Mouse (Mus musculus) C2C12 (cell line): ENCODE data around the gene Lalba. TPM values are rescaled to one million over a fixed set of nuclear protein-coding genes. Genes with fewer than 3 reads are reported as not detected.

Experiments
- H3K27me3 ChIP-seq: one replicate; pipeline ENCODE4 v1.6.1; 2011; ENCODE audit not compliant: control insufficient read depth, insufficient read depth, insufficient read length
- H3K36me3 ChIP-seq: one replicate; pipeline ENCODE4 v1.6.1; 2011; ENCODE audit not compliant: control insufficient read depth, insufficient read depth
- H3K4me3 ChIP-seq: one replicate; pipeline ENCODE4 v1.5.1; 2011; ENCODE audit warnings: mild to moderate bottlenecking, control low read depth; ENCODE audit not compliant: poor library complexity, insufficient read depth, severe bottlenecking
- H3K79me2 ChIP-seq: one replicate; pipeline ENCODE4 v1.6.1; 2011; ENCODE audit not compliant: control insufficient read depth, insufficient read depth
- H3K79me3 ChIP-seq: one replicate; pipeline ENCODE4 v1.6.1; 2011; ENCODE audit warnings: low read depth, control low read depth
- H3ac ChIP-seq: one replicate; pipeline ENCODE3; 2011; ENCODE audit warnings: low read depth; ENCODE audit not compliant: control insufficient read depth, insufficient read length
- CEBPB ChIP-seq: IDR thresholded peaks from one replicate; pipeline ENCODE4 v1.6.1; 2011; ENCODE audit warnings: low read depth, mild to moderate bottlenecking, control low read depth, moderate library complexity
- CTCF ChIP-seq: IDR thresholded peaks from one replicate; pipeline ENCODE4 v1.5.1; 2011; ENCODE audit not compliant: control insufficient read depth, insufficient read depth, insufficient read length
- FOSL1 ChIP-seq: IDR thresholded peaks from one replicate; pipeline ENCODE4 v1.8.0; 2011; ENCODE audit warnings: mild to moderate bottlenecking, low read length; ENCODE audit not compliant: poor library complexity, insufficient read depth, severe bottlenecking
- MAX ChIP-seq: IDR thresholded peaks from one replicate; pipeline ENCODE4 v1.6.1; 2011; ENCODE audit warnings: mild to moderate bottlenecking, control low read depth
- MYOD1 ChIP-seq: IDR thresholded peaks from one replicate; pipeline ENCODE4 v1.6.1; 2011; ENCODE audit warnings: low read depth; ENCODE audit not compliant: control insufficient read depth, insufficient read length
- MYOG ChIP-seq: IDR thresholded peaks from one replicate; pipeline ENCODE4 v1.6.1; 2011; ENCODE audit not compliant: control insufficient read depth, insufficient read length; ENCODE audit errors: extremely low read depth
- USF1 ChIP-seq: IDR thresholded peaks from one replicate; pipeline ENCODE4 v1.6.1; 2011; ENCODE audit warnings: low read depth, mild to moderate bottlenecking, control low read depth, moderate library complexity
- polyA plus RNA-seq: library from polyadenylated mRNA; unstranded; fragments of >200 nt; fragmentation: generic; extraction: Trizol; gene quantifications from one replicate; pipeline ENCODE4 v1.2.1, GENCODE M21; 2012; ENCODE audit warnings: missing spikeins

Gene Lalba
- polyA plus RNA-seq, 1 experiment, result not detected

DNA sequence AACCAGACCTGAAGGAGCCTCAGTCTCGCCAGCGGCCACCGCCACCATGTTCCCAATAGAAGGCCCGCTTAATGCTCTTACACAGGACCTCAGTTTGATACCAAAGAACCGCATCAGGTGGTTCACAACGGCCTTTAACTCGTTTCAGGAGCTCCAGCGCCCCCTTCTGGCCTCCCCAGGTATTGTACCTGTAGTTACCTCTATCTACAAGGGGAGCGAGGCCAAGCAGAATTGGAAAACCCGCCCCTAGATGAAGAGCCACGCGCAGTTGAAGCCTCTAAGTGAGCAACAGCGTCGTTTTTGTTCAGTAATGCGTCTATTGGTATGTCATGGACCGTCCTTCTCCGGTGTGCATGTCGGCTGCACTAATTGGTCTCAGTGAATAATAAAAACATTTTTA is 22.0 kb upstream of the Lalba start:
- H3K36me3 ChIP-seq, result no peaks in the 10 kb centered on the region
- H3ac ChIP-seq, result no peak overlapping the region
- no peaks in the 10 kb centered on the region for H3K79me2 ChIP-seq
- H3K27me3 ChIP-seq, result peaks cover 3% of the 10 kb centered on the region
- TF ChIP-seq CTCF, result peak; percentile 35
- no peak for TF ChIP-seq CEBPB
- no peaks in the 10 kb centered on the region for H3K79me3 ChIP-seq
- no peak overlapping the region for H3K4me3 ChIP-seq

- TF ChIP-seq USF1 (no peak), MYOD1 (no peak), CTCF (no peak), FOSL1 (no peak), MAX (no peak), CEBPB (no peak), MYOG (no peak)
- H3K4me3 ChIP-seq, result no peak overlapping the region
- H3K36me3 ChIP-seq, result no peaks in the 10 kb centered on the region
- H3K79me3 ChIP-seq, result no peaks in the 10 kb centered on the region
- H3K79me2 ChIP-seq, result no peaks in the 10 kb centered on the region
- H3K27me3 ChIP-seq, result peaks cover 3% of the 10 kb centered on the region
- no peak overlapping the region for H3ac ChIP-seq
Observed at GRCm38 (mm10) chr15:98503317-98503716, 20.8 kb upstream of the Lalba start.

DNA sequence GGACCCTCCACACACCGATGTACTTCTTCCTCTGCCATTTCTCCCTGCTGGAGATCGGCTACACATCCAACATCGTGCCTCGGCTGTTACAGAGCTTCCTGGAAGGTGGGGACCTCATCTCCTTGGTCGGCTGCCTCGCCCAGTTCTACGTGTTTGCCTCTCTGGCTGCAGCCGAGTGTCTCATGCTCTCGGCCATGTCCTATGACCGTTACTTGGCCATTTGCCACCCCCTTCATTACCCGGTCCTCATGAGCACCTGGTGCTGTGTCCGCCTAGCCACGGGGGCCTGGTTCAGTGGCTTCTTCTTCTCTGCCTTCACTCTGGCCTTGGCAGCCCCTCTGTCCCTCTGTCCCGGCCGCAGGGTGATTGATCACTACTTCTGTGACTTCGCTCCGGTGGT is 15.1 kb upstream of the Lalba start:
- TF ChIP-seq MYOD1, result no peak
- TF ChIP-seq MAX, result no peak
- TF ChIP-seq CTCF, result no peak
- no peak for TF ChIP-seq MYOG
- no peak for TF ChIP-seq USF1
- H3K4me3 ChIP-seq, result no peak overlapping the region

DNA sequence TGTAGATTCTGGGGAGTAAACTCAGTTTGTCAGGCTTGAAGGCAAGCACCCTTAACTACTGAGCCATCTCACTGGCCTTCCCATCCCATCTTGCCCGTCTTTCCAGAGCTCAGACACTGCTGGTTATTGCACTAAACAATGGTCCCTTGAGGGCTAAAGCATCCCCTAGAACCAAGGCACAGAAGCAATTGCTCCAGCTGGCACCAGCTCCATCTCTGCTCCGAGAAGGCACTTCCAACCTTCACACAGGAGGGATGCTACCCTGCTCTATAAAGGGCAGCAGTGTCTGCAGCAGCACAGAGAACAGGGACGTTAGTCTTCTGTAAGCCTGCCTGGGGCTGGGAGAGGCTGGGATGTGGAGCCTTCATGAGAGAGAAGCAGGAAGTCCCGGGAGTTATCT is 9.6 kb upstream of the Lalba start, which contains the start of gene Olfr279:
Gene Olfr279, plus strand, starts transcription at position 301 of the 400 bp plus-strand sequence.
- no peak for TF ChIP-seq MYOD1
- TF ChIP-seq CTCF, result no peak
- TF ChIP-seq MAX, result no peak
- TF ChIP-seq USF1, result no peak
- TF ChIP-seq MYOG, result no peak
- no peak for TF ChIP-seq CEBPB

More for the DNA sequence above, 15.1 kb upstream of the Lalba start:
- Histone ChIP-seq H3K27me3 (peaks cover 24% of the 10 kb centered on the region), H3K79me3 (no peaks in the 10 kb centered on the region), H3K36me3 (no peaks in the 10 kb centered on the region), H3ac (no peak overlapping the region), H3K79me2 (no peaks in the 10 kb centered on the region)

GRCm38 (mm10) chr15:98491332-98491731 is 8.8 kb upstream of the Lalba start:
- Histone ChIP-seq H3K27me3 (peaks cover 32% of the 10 kb centered on the region), H3K79me2 (no peaks in the 10 kb centered on the region), H3K36me3 (no peaks in the 10 kb centered on the region), H3K4me3 (no peak overlapping the region), H3K79me3 (no peaks in the 10 kb centered on the region), H3ac (no peak overlapping the region)
- TF ChIP-seq CTCF (no peak), FOSL1 (no peak), MAX (no peak), MYOD1 (no peak), USF1 (no peak), MYOG (no peak), CEBPB (no peak)

More for the DNA sequence above, 9.6 kb upstream of the Lalba start, which contains the start of gene Olfr279:
- Histone ChIP-seq H3K79me3 (no peaks in the 10 kb centered on the region), H3K4me3 (no peak within 1 kb of the TSS), H3K36me3 (no peaks in the 10 kb centered on the region), H3K79me2 (no peaks in the 10 kb centered on the region), H3ac (no peak within 1 kb of the TSS), H3K27me3 (peaks cover 32% of the 10 kb centered on the region)

DNA sequence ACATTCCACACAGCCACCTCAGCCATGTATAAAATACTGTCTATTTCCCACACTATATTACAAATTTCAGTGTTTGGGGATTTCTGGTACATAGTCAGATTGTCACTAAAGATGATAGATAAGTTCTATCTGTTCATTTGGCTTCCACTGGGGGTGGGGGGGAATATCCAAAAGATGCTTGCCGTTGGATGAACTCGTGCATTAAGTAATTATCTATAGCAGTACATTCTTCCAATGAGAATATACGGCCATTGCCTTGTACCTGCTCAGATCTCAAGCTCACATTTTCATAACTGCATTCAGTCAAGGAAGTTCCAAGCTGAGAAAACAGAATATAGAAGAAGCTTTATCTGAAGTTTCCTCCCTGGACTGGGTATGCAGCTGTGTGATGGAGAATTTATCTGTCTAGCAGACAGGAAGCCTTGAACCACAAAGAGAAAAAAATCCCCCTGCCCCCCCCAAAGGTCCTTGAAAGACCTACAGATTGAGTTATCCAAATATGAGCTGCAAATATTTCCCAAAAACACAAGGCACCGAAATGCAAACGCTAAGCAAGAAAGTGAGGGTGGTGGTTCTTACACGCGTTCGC is 4.0 kb upstream of the Lalba start:
- no peaks in the 10 kb centered on the region for H3K79me2 ChIP-seq
- H3K4me3 ChIP-seq, result no peak overlapping the region
- peaks cover 33% of the 10 kb centered on the region for H3K27me3 ChIP-seq
- no peak overlapping the region for H3ac ChIP-seq
- no peaks in the 10 kb centered on the region for H3K36me3 ChIP-seq
- no peak for TF ChIP-seq USF1
- TF ChIP-seq CEBPB, result no peak
- TF ChIP-seq MAX, result no peak
- H3K79me3 ChIP-seq, result no peaks in the 10 kb centered on the region
